8 mouse cellular contexts compared by ENCODE assay signal in the genomic region with DNA sequence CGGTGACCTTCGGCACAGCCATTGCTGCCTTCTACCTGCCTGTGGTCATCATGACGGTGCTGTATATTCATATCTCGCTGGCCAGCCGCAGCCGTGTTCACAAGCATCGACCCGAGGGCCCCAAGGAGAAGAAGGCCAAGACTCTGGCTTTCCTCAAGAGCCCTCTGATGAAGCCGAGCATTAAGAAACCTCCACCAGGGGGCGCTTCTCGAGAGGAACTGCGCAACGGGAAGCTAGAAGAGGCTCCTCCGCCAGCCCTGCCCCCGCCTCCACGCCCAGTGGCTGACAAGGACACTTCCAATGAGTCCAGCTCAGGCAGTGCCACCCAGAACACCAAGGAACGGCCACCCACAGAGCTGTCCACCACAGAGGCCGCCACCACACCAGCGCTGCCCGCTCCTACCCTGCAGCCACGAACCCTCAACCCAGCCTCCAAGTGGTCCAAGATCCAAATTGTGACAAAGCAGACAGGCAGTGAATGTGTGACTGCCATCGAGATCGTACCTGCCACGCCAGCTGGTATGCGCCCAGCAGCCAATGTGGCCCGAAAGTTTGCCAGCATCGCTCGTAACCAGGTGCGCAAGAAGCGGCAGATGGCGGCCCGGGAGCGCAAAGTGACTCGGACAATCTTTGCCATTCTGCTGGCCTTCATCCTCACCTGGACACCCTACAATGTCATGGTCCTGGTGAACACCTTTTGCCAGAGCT. TPM values are rescaled to one million over a fixed set of nuclear protein-coding genes. Genes with fewer than 3 reads are reported as not detected.
DNase-seq lines count a peak whose midpoint lies in the region; ATAC-seq and TF ChIP-seq lines count a peak whose summit lies in the region.

No protein-coding gene starts in this region.

- peak; percentile 71 for TF ChIP-seq CTCF in ES-Bruce4 (IDR thresholded peaks at IDR 0.05; ENCODE audit: low read depth, low read length)
- TF ChIP-seq CTCF in lung, embryonic 14.5 days (IDR thresholded peaks at IDR 0.05; ENCODE audit: low read depth), result peak; percentile 76

- ATAC-seq in embryonic facial prominence, embryonic 11.5 days (replicated peaks; ENCODE audit: insufficient number of reproducible peaks, low FRiP score, low TSS enrichment, low read depth), result no peak
- ATAC-seq in heart, embryonic 16.5 days (replicated peaks; ENCODE audit: extremely low read depth, insufficient read depth, low FRiP score), result no peak
- ATAC-seq in lung, embryonic 14.5 days (ENCODE audit: insufficient read depth), result no peak

- TF ChIP-seq EP300 in ES-Bruce4 (IDR thresholded peaks at IDR 0.05; ENCODE audit: insufficient read depth, low read depth, low read length), result no peak

- H3K27me3 ChIP-seq in ES-Bruce4 (ENCODE audit: control insufficient read depth, insufficient read depth, low read length, poor library complexity, severe bottlenecking), result 0 out of 2 replicates have a peak, but pooled peaks cover under 1% of the 10 kb centered on the region
- peaks cover 9% of the 10 kb centered on the region for H3K27me3 ChIP-seq in embryonic facial prominence, embryonic 11.5 days (ENCODE audit: control insufficient read depth, insufficient read depth, low read length)
- peaks cover 18% of the 10 kb centered on the region for H3K27me3 ChIP-seq in heart, embryonic 16.5 days (ENCODE audit: control insufficient read depth, insufficient read depth, low read length)
- peaks cover 21% of the 10 kb centered on the region for H3K27me3 ChIP-seq in lung, embryonic 14.5 days (ENCODE audit: insufficient read depth, low read length)

- H3K4me3 ChIP-seq in ES-Bruce4 (ENCODE audit: low read depth, low read length), result peak overlapping the region; percentile 61
- H3K4me3 ChIP-seq in embryonic facial prominence, embryonic 11.5 days (ENCODE audit: low read depth, low read length), result no peak overlapping the region
- H3K4me3 ChIP-seq in heart, embryonic 16.5 days (ENCODE audit: low read length), result peak overlapping the region; percentile 7; the same call in 1 of the 2 replicates
- peak overlapping the region; percentile 3; the same call in 1 of the 2 replicates for H3K4me3 ChIP-seq in lung, embryonic 14.5 days (ENCODE audit: low read depth, low read length)

- no peak for TF ChIP-seq POLR2A in ES-Bruce4 (IDR thresholded peaks at IDR 0.05; ENCODE audit: insufficient read depth, low read length)

- H3K4me1 ChIP-seq in ES-Bruce4 (ENCODE audit: control insufficient read depth, insufficient read depth, low read length), result peaks cover 6% of the 10 kb centered on the region
- peaks cover 8% of the 10 kb centered on the region for H3K4me1 ChIP-seq in embryonic facial prominence, embryonic 11.5 days (ENCODE audit: control insufficient read depth, insufficient read depth, low read length)
- H3K4me1 ChIP-seq in heart, embryonic 16.5 days (ENCODE audit: control insufficient read depth, insufficient read depth, low read length), result peaks cover 30% of the 10 kb centered on the region
- peaks cover 15% of the 10 kb centered on the region for H3K4me1 ChIP-seq in lung, embryonic 14.5 days (ENCODE audit: insufficient read depth)

- no peak overlapping the region for H3K4me2 ChIP-seq in embryonic facial prominence, embryonic 11.5 days (ENCODE audit: low read depth, low read length)
- peak overlapping the region; percentile 51 for H3K4me2 ChIP-seq in heart, embryonic 16.5 days (ENCODE audit: low read depth, low read length)
- H3K4me2 ChIP-seq in lung, embryonic 14.5 days, result peak overlapping the region; percentile 40; the same call in 1 of the 2 replicates

- 44% methylated on average over 34 of the region's 34 CpGs for WGBS in embryonic facial prominence, embryonic 11.5 days
- WGBS in heart, embryonic 16.5 days, result 38% methylated on average over 34 of the region's 34 CpGs
- 40% methylated on average over 33 of the region's 34 CpGs for WGBS in lung, embryonic 14.5 days

- H3K27ac ChIP-seq in ES-Bruce4 (ENCODE audit: insufficient read depth, low read length), result no peak overlapping the region
- no peak overlapping the region for H3K27ac ChIP-seq in embryonic facial prominence, embryonic 11.5 days (replicated peaks; ENCODE audit: low read depth, low read length)
- no peak overlapping the region for H3K27ac ChIP-seq in heart, embryonic 16.5 days (ENCODE audit: low read length)
- no peak overlapping the region for H3K27ac ChIP-seq in lung, embryonic 14.5 days (ENCODE audit: low read depth)

- H3K9ac ChIP-seq in ES-Bruce4 (ENCODE audit: low read depth, poor library complexity, severe bottlenecking), result no peak overlapping the region
- no peak overlapping the region for H3K9ac ChIP-seq in embryonic facial prominence, embryonic 11.5 days (replicated peaks; ENCODE audit: low read length)
- no peak overlapping the region for H3K9ac ChIP-seq in heart, embryonic 16.5 days (ENCODE audit: low read length)
- H3K9ac ChIP-seq in lung, embryonic 14.5 days, result no peak overlapping the region

- DNase-seq in adrenal gland, postnatal 10 days, result peak; percentile 88
- peak; percentile 89 for DNase-seq in embryonic facial prominence, embryonic 11.5 days (ENCODE audit: low spot score)
- peak; percentile 90 to 92 for DNase-seq in kidney, postnatal 4 days
- peak; percentile 89 for DNase-seq in lung, embryonic 14.5 days
- peak; percentile 89 for DNase-seq in retina, postnatal 1 day
- DNase-seq in thymus, postnatal 4 days, result peak; percentile 93

- no peaks in the 10 kb centered on the region for H3K36me3 ChIP-seq in ES-Bruce4 (ENCODE audit: control insufficient read depth, insufficient read depth, low read length, poor library complexity, severe bottlenecking)
- no peaks in the 10 kb centered on the region for H3K36me3 ChIP-seq in embryonic facial prominence, embryonic 11.5 days (replicated peaks; ENCODE audit: control insufficient read depth, insufficient read depth, low read depth, low read length)
- peaks cover under 1% of the 10 kb centered on the region; the same call in 1 of the 2 replicates for H3K36me3 ChIP-seq in heart, embryonic 16.5 days (ENCODE audit: control insufficient read depth, insufficient read depth)
- peaks cover 14% of the 10 kb centered on the region; the same call in 1 of the 2 replicates for H3K36me3 ChIP-seq in lung, embryonic 14.5 days (ENCODE audit: insufficient read depth)

- no peaks in the 10 kb centered on the region for H3K9me3 ChIP-seq in ES-Bruce4 (replicated peaks; ENCODE audit: control insufficient read depth, insufficient read depth, low read length, poor library complexity, severe bottlenecking)
- H3K9me3 ChIP-seq in embryonic facial prominence, embryonic 11.5 days (replicated peaks; ENCODE audit: control insufficient read depth, low read length), result no peaks in the 10 kb centered on the region
- H3K9me3 ChIP-seq in heart, embryonic 16.5 days (replicated peaks; ENCODE audit: control insufficient read depth, low read length), result no peaks in the 10 kb centered on the region
- no peaks in the 10 kb centered on the region for H3K9me3 ChIP-seq in lung, embryonic 14.5 days (ENCODE audit: low read depth, low read length)

RNA-seq across cellular contexts. Expression of a gene that starts 0.9 kb away (rescaled TPM):
- 0.78 and 0.97 TPM in 2 replicates for polyA plus RNA-seq in ES-Bruce4 (2011; ENCODE audit: insufficient read depth, insufficient read length, low read depth, missing spikeins)
- total RNA-seq in adrenal gland, postnatal 10 days (2021), result under 1 TPM; 0.18 to 0.27 TPM
- 0.20 and 0.34 TPM in 2 replicates for polyA plus RNA-seq in embryonic facial prominence, embryonic 11.5 days (2014; fragmentation: Nextera tagmentation; extraction: Ambion mirVana)
- polyA plus RNA-seq in heart, embryonic 16.5 days (2015; fragmentation: Nextera tagmentation; extraction: Ambion mirVana), result not detected in 2 replicates
- 0.22 and 0.33 TPM in 2 replicates for polyA plus RNA-seq in lung, embryonic 14.5 days (2014; fragmentation: Nextera tagmentation; extraction: Ambion mirVana)

RNA-seq across cellular contexts. Expression of a gene that starts 4.1 kb away (rescaled TPM):
- polyA plus RNA-seq in ES-Bruce4 (2011; ENCODE audit: insufficient read depth, insufficient read length, low read depth, missing spikeins), result 156 and 167 TPM in 2 replicates
- 10 to 100 TPM; 30.8 to 36.7 TPM for total RNA-seq in adrenal gland, postnatal 10 days (2021)
- polyA plus RNA-seq in embryonic facial prominence, embryonic 11.5 days (2014; fragmentation: Nextera tagmentation; extraction: Ambion mirVana), result 1,845 and 1,892 TPM in 2 replicates
- polyA plus RNA-seq in heart, embryonic 16.5 days (2015; fragmentation: Nextera tagmentation; extraction: Ambion mirVana), result 211 and 253 TPM in 2 replicates
- 1,044 and 1,097 TPM in 2 replicates for polyA plus RNA-seq in lung, embryonic 14.5 days (2014; fragmentation: Nextera tagmentation; extraction: Ambion mirVana)

RNA-seq across cellular contexts. Expression of a gene that starts 17.5 kb away (rescaled TPM):
- not detected in 2 replicates for polyA plus RNA-seq in ES-Bruce4 (2011; ENCODE audit: insufficient read depth, insufficient read length, low read depth, missing spikeins)
- total RNA-seq in adrenal gland, postnatal 10 days (2021), result not detected
- polyA plus RNA-seq in embryonic facial prominence, embryonic 11.5 days (2014; fragmentation: Nextera tagmentation; extraction: Ambion mirVana), result 0.28 TPM in 1 of 2 replicates, not detected in the other
- polyA plus RNA-seq in heart, embryonic 16.5 days (2015; fragmentation: Nextera tagmentation; extraction: Ambion mirVana), result 2.1 and 2.7 TPM in 2 replicates
- 0.34 and 1.1 TPM in 2 replicates for polyA plus RNA-seq in lung, embryonic 14.5 days (2014; fragmentation: Nextera tagmentation; extraction: Ambion mirVana)

RNA-seq across cellular contexts. Expression of a gene that starts 47.7 kb away (rescaled TPM):
- polyA plus RNA-seq in ES-Bruce4 (2011; ENCODE audit: insufficient read depth, insufficient read length, low read depth, missing spikeins), result 28.1 and 29.6 TPM in 2 replicates
- total RNA-seq in adrenal gland, postnatal 10 days (2021), result 10 to 100 TPM; 64.4 to 72.1 TPM
- polyA plus RNA-seq in embryonic facial prominence, embryonic 11.5 days (2014; fragmentation: Nextera tagmentation; extraction: Ambion mirVana), result 28.6 and 30.1 TPM in 2 replicates
- polyA plus RNA-seq in heart, embryonic 16.5 days (2015; fragmentation: Nextera tagmentation; extraction: Ambion mirVana), result 43.1 and 46.8 TPM in 2 replicates
- polyA plus RNA-seq in lung, embryonic 14.5 days (2014; fragmentation: Nextera tagmentation; extraction: Ambion mirVana), result 59.2 and 63.9 TPM in 2 replicates
